ENCODE assay signal across 8 mouse cellular contexts in genomic region chr2:102900230-102900721, GRCm38 (mm10). TPM values are rescaled to one million over a fixed set of nuclear protein-coding genes. Genes with fewer than 3 reads are reported as not detected.
DNase-seq lines count a peak whose midpoint lies in the region; ATAC-seq and TF ChIP-seq lines count a peak whose summit lies in the region.

No protein-coding gene starts in this region.

- no peak for ATAC-seq in forebrain, postnatal 0 days
- no peak for ATAC-seq in forebrain, embryonic 12.5 days (ENCODE audit: low FRiP score)
- ATAC-seq in stomach, embryonic 16.5 days (ENCODE audit: insufficient read depth, low FRiP score) = no peak
- ATAC-seq in midbrain, embryonic 16.5 days = no peak

- no peaks in the 10 kb centered on the region for H3K27me3 ChIP-seq in forebrain, postnatal 0 days (ENCODE audit: insufficient read depth, low read length)
- peaks cover 31% of the 10 kb centered on the region for H3K27me3 ChIP-seq in forebrain, embryonic 12.5 days
- H3K27me3 ChIP-seq in limb, embryonic 10.5 days (ENCODE audit: low read depth, poor library complexity, severe bottlenecking) = peaks cover 32% of the 10 kb centered on the region
- H3K27me3 ChIP-seq in stomach, embryonic 16.5 days (ENCODE audit: control insufficient read depth, insufficient read depth, low read length) = no peaks in the 10 kb centered on the region
- H3K27me3 ChIP-seq in midbrain, embryonic 16.5 days (ENCODE audit: control insufficient read depth, insufficient read depth, low read depth, low read length) = no peaks in the 10 kb centered on the region

- no peak for DNase-seq in forebrain, postnatal 0 days
- DNase-seq in spleen, postnatal 10 days (ENCODE audit: low spot score in 2 of 2) = peak; percentile 34 to 57
- DNase-seq in spleen, adult 12 weeks (ENCODE audit: low spot score) = no peak
- no peak for DNase-seq in limb, embryonic 10.5 days (ENCODE audit: low spot score)
- DNase-seq in gastrocnemius, postnatal 4 days (ENCODE audit: low spot score in 2 of 2) = no peak

- 0 out of 2 replicates have a peak overlapping the region, but pooled peaks have one; percentile 53 for H3K4me2 ChIP-seq in forebrain, postnatal 0 days (ENCODE audit: low read depth)
- H3K4me2 ChIP-seq in forebrain, embryonic 12.5 days = no peak overlapping the region
- H3K4me2 ChIP-seq in stomach, embryonic 16.5 days (ENCODE audit: low read depth, low read length) = peak overlapping the region; percentile 82
- H3K4me2 ChIP-seq in midbrain, embryonic 16.5 days (ENCODE audit: low read length) = no peak overlapping the region

- WGBS in forebrain, postnatal 0 days = 68% methylated on average over 7 of the region's 7 CpGs
- WGBS in forebrain, embryonic 12.5 days = 69% methylated on average over 7 of the region's 7 CpGs
- WGBS in limb, embryonic 10.5 days = 60% methylated on average over 7 of the region's 7 CpGs
- 54% methylated on average over 7 of the region's 7 CpGs for WGBS in stomach, embryonic 16.5 days
- WGBS in midbrain, embryonic 16.5 days = 63% methylated on average over 7 of the region's 7 CpGs

- H3K4me1 ChIP-seq in forebrain, postnatal 0 days (ENCODE audit: insufficient read depth) = 0 out of 2 replicates have a peak, but pooled peaks cover 5% of the 10 kb centered on the region
- H3K4me1 ChIP-seq in forebrain, embryonic 12.5 days = peaks cover 12% of the 10 kb centered on the region
- peaks cover 13% of the 10 kb centered on the region for H3K4me1 ChIP-seq in limb, embryonic 10.5 days
- H3K4me1 ChIP-seq in stomach, embryonic 16.5 days (ENCODE audit: control insufficient read depth, insufficient read depth, low read length) = 0 out of 2 replicates have a peak, but pooled peaks cover 9% of the 10 kb centered on the region
- H3K4me1 ChIP-seq in midbrain, embryonic 16.5 days (ENCODE audit: control insufficient read depth, insufficient read depth, low read length) = peaks cover 3% of the 10 kb centered on the region; the same call in 1 of the 2 replicates

- H3K36me3 ChIP-seq in forebrain, postnatal 0 days (ENCODE audit: insufficient read depth) = no peaks in the 10 kb centered on the region
- no peaks in the 10 kb centered on the region for H3K36me3 ChIP-seq in forebrain, embryonic 12.5 days (replicated peaks)
- H3K36me3 ChIP-seq in limb, embryonic 10.5 days = no peaks in the 10 kb centered on the region
- H3K36me3 ChIP-seq in stomach, embryonic 16.5 days (ENCODE audit: control insufficient read depth, insufficient read depth, low read length) = no peaks in the 10 kb centered on the region
- H3K36me3 ChIP-seq in midbrain, embryonic 16.5 days (ENCODE audit: control insufficient read depth, insufficient read depth, low read length) = no peaks in the 10 kb centered on the region

- H3K9me3 ChIP-seq in forebrain, postnatal 0 days (ENCODE audit: low read length) = no peaks in the 10 kb centered on the region
- no peaks in the 10 kb centered on the region for H3K9me3 ChIP-seq in forebrain, embryonic 12.5 days
- H3K9me3 ChIP-seq in limb, embryonic 10.5 days (replicated peaks) = no peaks in the 10 kb centered on the region
- H3K9me3 ChIP-seq in stomach, embryonic 16.5 days (replicated peaks; ENCODE audit: control insufficient read depth, low read length) = no peaks in the 10 kb centered on the region
- H3K9me3 ChIP-seq in midbrain, embryonic 16.5 days (replicated peaks; ENCODE audit: control insufficient read depth, low read length, poor library complexity, severe bottlenecking) = no peaks in the 10 kb centered on the region

- no peak overlapping the region for H3K9ac ChIP-seq in forebrain, postnatal 0 days
- H3K9ac ChIP-seq in forebrain, embryonic 12.5 days = no peak overlapping the region
- H3K9ac ChIP-seq in stomach, embryonic 16.5 days (ENCODE audit: low read length) = peak overlapping the region; percentile 71
- no peak overlapping the region for H3K9ac ChIP-seq in midbrain, embryonic 16.5 days (ENCODE audit: low read depth, low read length)

- no peak overlapping the region for H3K27ac ChIP-seq in forebrain, postnatal 0 days (ENCODE audit: low read depth, low read length)
- no peak overlapping the region for H3K27ac ChIP-seq in forebrain, embryonic 12.5 days
- no peak overlapping the region for H3K27ac ChIP-seq in limb, embryonic 10.5 days
- peak overlapping the region; percentile 57; the same call in 1 of the 2 replicates for H3K27ac ChIP-seq in stomach, embryonic 16.5 days (ENCODE audit: low read length)
- H3K27ac ChIP-seq in midbrain, embryonic 16.5 days (ENCODE audit: low read length) = no peak overlapping the region

- H3K4me3 ChIP-seq in forebrain, postnatal 0 days (ENCODE audit: low read depth, low read length) = no peak overlapping the region
- H3K4me3 ChIP-seq in forebrain, embryonic 12.5 days (replicated peaks) = no peak overlapping the region
- H3K4me3 ChIP-seq in limb, embryonic 10.5 days = peak overlapping the region; percentile 61
- peak overlapping the region; percentile 60 for H3K4me3 ChIP-seq in stomach, embryonic 16.5 days (replicated peaks; ENCODE audit: low read length)
- no peak overlapping the region for H3K4me3 ChIP-seq in midbrain, embryonic 16.5 days (ENCODE audit: low read depth, low read length)

- no peak for TF ChIP-seq CTCF in forebrain, postnatal 0 days (IDR thresholded peaks at IDR 0.05; ENCODE audit: low read depth)

RNA-seq across cellular contexts. Expression of gene Cd44, which starts 1.2 kb away (rescaled TPM):
- total RNA-seq in forebrain, postnatal 0 days (2014; rRNA removed) = 4.5 and 7.8 TPM in 2 replicates
- polyA plus RNA-seq in forebrain, postnatal 0 days (2015; fragmentation: Nextera tagmentation; extraction: Ambion mirVana) = 3.0 and 3.6 TPM in 2 replicates
- polyA plus RNA-seq in forebrain, embryonic 12.5 days (2016; fragmentation: Nextera tagmentation; extraction: Ambion mirVana) = 1.9 and 2.3 TPM in 2 replicates
- 3.2 and 3.4 TPM in 2 replicates for polyA plus RNA-seq in limb, embryonic 10.5 days (2016; fragmentation: Nextera tagmentation; extraction: Ambion mirVana)
- polyA plus RNA-seq in stomach, embryonic 16.5 days (2015; fragmentation: Nextera tagmentation; extraction: Ambion mirVana) = 26.5 and 33.8 TPM in 2 replicates
- 2.5 TPM in 2 replicates for polyA plus RNA-seq in midbrain, embryonic 16.5 days (2015; fragmentation: Nextera tagmentation; extraction: Ambion mirVana)
- total RNA-seq in gastrocnemius, postnatal 4 days (2021) = 10 to 100 TPM; 79.5 to 80.3 TPM

Comparison
In these comparisons a context has a peak if more than half of its experiments do, and no peak if none do; other contexts are left out.
1. DNase-seq: peak in spleen, postnatal 10 days (2 of 2); none in forebrain, postnatal 0 days (single experiment), spleen, adult 12 weeks (single experiment), limb, embryonic 10.5 days (single experiment) and gastrocnemius, postnatal 4 days (0 of 2).
2. H3K4me2 ChIP-seq: peak in forebrain, postnatal 0 days (single experiment) and stomach, embryonic 16.5 days (single experiment); none in forebrain, embryonic 12.5 days (single experiment) and midbrain, embryonic 16.5 days (single experiment).
3. H3K4me3 ChIP-seq: peak in limb, embryonic 10.5 days (single experiment) and stomach, embryonic 16.5 days (single experiment); none in forebrain, postnatal 0 days (single experiment), forebrain, embryonic 12.5 days (single experiment) and midbrain, embryonic 16.5 days (single experiment).